Mouse (Mus musculus): Measurements from ENCODE around the gene Cck. TPM values are rescaled to one million over a fixed set of nuclear protein-coding genes. Genes with fewer than 3 reads are reported as not detected.
A peak's percentile ranks its signal among the peaks of the same experiment; 100 is the strongest.

Cck gene
- polyA plus RNA-seq, 1 experiment from 2014 or later: 10.3 TPM

GRCm38 (mm10) chr9:121491592-121492240 lies 3.8 kb downstream of the Cck start:
- H3K4me1 ChIP-seq: peaks cover 16% of the 10 kb centered on the region; the same call in 1 of the 2 replicates
- no peak for ATAC-seq (ENCODE audit: low FRiP score, low read depth)
- no peak overlapping the region for H3K9ac ChIP-seq (replicated peaks)
- H3K9me3 ChIP-seq: no peaks in the 10 kb centered on the region
- no peak overlapping the region for H3K27ac ChIP-seq (replicated peaks)
- H3K27me3 ChIP-seq: peaks cover 50% of the 10 kb centered on the region
- 65% methylated on average over 11 of the region's 11 CpGs for WGBS
- H3K4me2 ChIP-seq (replicated peaks): no peak overlapping the region
- H3K36me3 ChIP-seq: no peaks in the 10 kb centered on the region
- H3K4me3 ChIP-seq: no peak overlapping the region

GRCm38 (mm10) chr9:121487216-121487615 lies 8.3 kb downstream of the Cck start:
- Histone ChIP-seq H3K9ac (replicated peaks) (no peak overlapping the region), H3K27ac (replicated peaks) (no peak overlapping the region), H3K9me3 (no peaks in the 10 kb centered on the region), H3K4me2 (replicated peaks) (no peak overlapping the region), H3K4me1 (0 out of 2 replicates have a peak, but pooled peaks cover 7% of the 10 kb centered on the region), H3K36me3 (no peaks in the 10 kb centered on the region), H3K4me3 (no peak overlapping the region), H3K27me3 (peaks cover 5% of the 10 kb centered on the region)
- no peak for ATAC-seq (ENCODE audit: low FRiP score, low read depth)
- WGBS: 70% methylated on average over 7 of the region's 7 CpGs

GRCm38 (mm10) chr9:121479453-121479852 lies 16.0 kb downstream of the Cck start:
- Histone ChIP-seq H3K4me3 (no peak overlapping the region), H3K4me1 (peaks cover 3% of the 10 kb centered on the region), H3K27ac (replicated peaks) (no peak overlapping the region), H3K9me3 (no peaks in the 10 kb centered on the region), H3K4me2 (replicated peaks) (no peak overlapping the region), H3K36me3 (0 out of 2 replicates have a peak, but pooled peaks cover 6% of the 10 kb centered on the region), H3K27me3 (no peaks in the 10 kb centered on the region; the same call in 1 of the 2 replicates), H3K9ac (replicated peaks) (no peak overlapping the region)
- peak; percentile 48; the same call in 1 of the 2 replicates for ATAC-seq (ENCODE audit: low FRiP score, low read depth)
- 33% methylated on average over 5 of the region's 5 CpGs for WGBS

- Histone ChIP-seq H3K27me3 (no peaks in the 10 kb centered on the region; the same call in 1 of the 2 replicates), H3K4me2 (replicated peaks) (0 out of 2 replicates have a peak overlapping the region, but pooled peaks have one; percentile 21), H3K4me1 (peaks cover 3% of the 10 kb centered on the region), H3K9me3 (no peaks in the 10 kb centered on the region), H3K4me3 (no peak overlapping the region), H3K27ac (replicated peaks) (0 out of 2 replicates have a peak overlapping the region, but pooled peaks have one; percentile 15), H3K9ac (replicated peaks) (no peak overlapping the region), H3K36me3 (peaks cover 17% of the 10 kb centered on the region)
- peak; percentile 73 for ATAC-seq (ENCODE audit: low FRiP score, low read depth)
- WGBS: 15% methylated on average over 15 of the region's 15 CpGs
Measured at GRCm38 (mm10) chr9:121477305-121477911, 18.1 kb downstream of the Cck start.

- Histone ChIP-seq H3K4me3 (no peak overlapping the region), H3K36me3 (peaks cover 34% of the 10 kb centered on the region), H3K9ac (replicated peaks) (no peak overlapping the region), H3K4me1 (peaks cover 3% of the 10 kb centered on the region), H3K4me2 (replicated peaks) (no peak overlapping the region), H3K9me3 (no peaks in the 10 kb centered on the region), H3K27ac (replicated peaks) (no peak overlapping the region), H3K27me3 (no peaks in the 10 kb centered on the region; the same call in 1 of the 2 replicates)
- WGBS: 84% methylated on average over 16 of the region's 16 CpGs
- ATAC-seq (ENCODE audit: low FRiP score, low read depth): no peak
Measured at GRCm38 (mm10) chr9:121475488-121476452, 19.7 kb downstream of the Cck start.

- no peaks in the 10 kb centered on the region; the same call in 1 of the 2 replicates for H3K27me3 ChIP-seq
- WGBS: 91% methylated on average over 5 of the region's 5 CpGs
- H3K9me3 ChIP-seq: no peaks in the 10 kb centered on the region
- H3K4me2 ChIP-seq (replicated peaks): no peak overlapping the region
- no peak overlapping the region for H3K9ac ChIP-seq (replicated peaks)
- ATAC-seq (ENCODE audit: low FRiP score, low read depth): no peak
- H3K4me3 ChIP-seq: no peak overlapping the region
- no peak overlapping the region for H3K27ac ChIP-seq (replicated peaks)
- H3K4me1 ChIP-seq: peaks cover 3% of the 10 kb centered on the region
- H3K36me3 ChIP-seq: peaks cover 42% of the 10 kb centered on the region
Measured at GRCm38 (mm10) chr9:121474771-121475170, 20.7 kb downstream of the Cck start.

- no peaks in the 10 kb centered on the region for H3K27me3 ChIP-seq
- no peak overlapping the region for H3K27ac ChIP-seq (replicated peaks)
- 85% methylated on average over 6 of the region's 6 CpGs for WGBS
- H3K4me1 ChIP-seq: no peaks in the 10 kb centered on the region
- no peak overlapping the region for H3K4me2 ChIP-seq (replicated peaks)
- H3K4me3 ChIP-seq: no peak overlapping the region
- ATAC-seq (ENCODE audit: low FRiP score, low read depth): no peak
- no peaks in the 10 kb centered on the region for H3K9me3 ChIP-seq
- no peak overlapping the region for H3K9ac ChIP-seq (replicated peaks)
- peaks cover 69% of the 10 kb centered on the region for H3K36me3 ChIP-seq
Measured at GRCm38 (mm10) chr9:121469711-121470110, 25.8 kb downstream of the Cck start.

- Histone ChIP-seq H3K27me3 (no peaks in the 10 kb centered on the region), H3K36me3 (peaks cover 74% of the 10 kb centered on the region), H3K9ac (replicated peaks) (no peak overlapping the region), H3K4me2 (replicated peaks) (no peak overlapping the region), H3K27ac (replicated peaks) (no peak overlapping the region), H3K4me1 (no peaks in the 10 kb centered on the region), H3K9me3 (no peaks in the 10 kb centered on the region), H3K4me3 (no peak overlapping the region)
- 87% methylated on average over 11 of the region's 11 CpGs for WGBS
- ATAC-seq (ENCODE audit: low FRiP score, low read depth): no peak
Measured at GRCm38 (mm10) chr9:121467460-121467859, 28.0 kb downstream of the Cck start.

- H3K36me3 ChIP-seq: peaks cover 77% of the 10 kb centered on the region
- ATAC-seq (ENCODE audit: low FRiP score, low read depth): no peak
- no peak overlapping the region for H3K27ac ChIP-seq (replicated peaks)
Measured at GRCm38 (mm10) chr9:121460527-121460926, 35.0 kb downstream of the Cck start.

GRCm38 (mm10) chr9:121459950-121460349 lies 35.5 kb downstream of the Cck start:
- Histone ChIP-seq H3K9me3 (no peaks in the 10 kb centered on the region), H3K4me2 (replicated peaks) (no peak overlapping the region), H3K4me1 (no peaks in the 10 kb centered on the region), H3K27ac (replicated peaks) (no peak overlapping the region), H3K27me3 (no peaks in the 10 kb centered on the region), H3K36me3 (peaks cover 78% of the 10 kb centered on the region), H3K4me3 (no peak overlapping the region), H3K9ac (replicated peaks) (no peak overlapping the region)
- WGBS: 83% methylated on average over 2 of the region's 2 CpGs
- no peak for ATAC-seq (ENCODE audit: low FRiP score, low read depth)

More at GRCm38 (mm10) chr9:121460527-121460926, 35.0 kb downstream of the Cck start:
- H3K4me2 ChIP-seq (replicated peaks): no peak overlapping the region
- no peak overlapping the region for H3K4me3 ChIP-seq
- no peaks in the 10 kb centered on the region for H3K9me3 ChIP-seq
- 84% methylated on average over 16 of the region's 16 CpGs for WGBS
- no peak overlapping the region for H3K9ac ChIP-seq (replicated peaks)
- no peaks in the 10 kb centered on the region for H3K4me1 ChIP-seq
- H3K27me3 ChIP-seq: no peaks in the 10 kb centered on the region

GRCm38 (mm10) chr9:121458466-121458865 lies 37.0 kb downstream of the Cck start:
- Histone ChIP-seq H3K9me3 (no peaks in the 10 kb centered on the region), H3K4me3 (no peak overlapping the region), H3K27ac (replicated peaks) (no peak overlapping the region), H3K36me3 (peaks cover 80% of the 10 kb centered on the region), H3K4me2 (replicated peaks) (no peak overlapping the region), H3K27me3 (no peaks in the 10 kb centered on the region), H3K4me1 (no peaks in the 10 kb centered on the region), H3K9ac (replicated peaks) (no peak overlapping the region)
- no peak for ATAC-seq (ENCODE audit: low FRiP score, low read depth)
- WGBS: 38% methylated on average over 8 of the region's 8 CpGs
